8 mouse cellular contexts compared by ENCODE assay signal in genomic region chr5:137294744-137295093, GRCm38 (mm10). TPM values are rescaled to one million over a fixed set of nuclear protein-coding genes. Genes with fewer than 3 reads are reported as not detected.
DNase-seq lines count a peak whose midpoint lies in the region; ATAC-seq lines count a peak whose summit lies in the region.

No protein-coding gene starts in this region.

- peak overlapping the region; percentile 83 for H3K9ac ChIP-seq in kidney, embryonic 15.5 days
- peak overlapping the region; percentile 85 for H3K9ac ChIP-seq in hindbrain, embryonic 16.5 days (ENCODE audit: low read depth, low read length)
- H3K9ac ChIP-seq in midbrain, embryonic 14.5 days (replicated peaks; ENCODE audit: low read length) = peak overlapping the region; percentile 77

- no peaks in the 10 kb centered on the region for H3K9me3 ChIP-seq in kidney, embryonic 15.5 days (replicated peaks)
- H3K9me3 ChIP-seq in hindbrain, embryonic 16.5 days (ENCODE audit: control insufficient read depth, low read length) = no peaks in the 10 kb centered on the region
- no peaks in the 10 kb centered on the region for H3K9me3 ChIP-seq in midbrain, embryonic 14.5 days (ENCODE audit: control insufficient read depth, low read length)

- peak overlapping the region; percentile 61 for H3K4me3 ChIP-seq in kidney, embryonic 15.5 days (replicated peaks)
- H3K4me3 ChIP-seq in hindbrain, embryonic 16.5 days (ENCODE audit: low read length) = peak overlapping the region; percentile 64
- peak overlapping the region; percentile 53 for H3K4me3 ChIP-seq in midbrain, embryonic 14.5 days (replicated peaks; ENCODE audit: low read depth, low read length)

- no peak for DNase-seq in kidney, postnatal 4 days
- no peak for DNase-seq in midbrain, embryonic 14.5 days
- no peak for DNase-seq in embryo, embryonic 11 days
- DNase-seq in left cerebral cortex, adult 11 months (ENCODE audit: low spot score) = no peak
- DNase-seq in adrenal gland, postnatal 10 days = no peak

- ATAC-seq in kidney, embryonic 15.5 days (replicated peaks; ENCODE audit: low FRiP score) = peak; percentile 49
- ATAC-seq in common myeloid progenitor, adult 5-6 weeks (replicated peaks; ENCODE audit: low read depth, poor library complexity, severe bottlenecking) = peak; percentile 3; the same call in 1 of the 2 replicates
- ATAC-seq in hindbrain, embryonic 16.5 days = peak; percentile 64
- ATAC-seq in midbrain, embryonic 14.5 days (ENCODE audit: low FRiP score, low TSS enrichment) = peak; percentile 46

- H3K4me1 ChIP-seq in kidney, embryonic 15.5 days = peaks cover 37% of the 10 kb centered on the region
- H3K4me1 ChIP-seq in hindbrain, embryonic 16.5 days (ENCODE audit: control insufficient read depth, insufficient read depth, low read depth, low read length) = peaks cover 23% of the 10 kb centered on the region
- H3K4me1 ChIP-seq in midbrain, embryonic 14.5 days (ENCODE audit: control insufficient read depth, insufficient read depth, low read length) = peaks cover 15% of the 10 kb centered on the region

- peaks cover 29% of the 10 kb centered on the region for H3K27me3 ChIP-seq in kidney, embryonic 15.5 days
- peaks cover 11% of the 10 kb centered on the region for H3K27me3 ChIP-seq in hindbrain, embryonic 16.5 days (replicated peaks; ENCODE audit: control insufficient read depth, insufficient read depth, low read length)
- H3K27me3 ChIP-seq in midbrain, embryonic 14.5 days (ENCODE audit: control insufficient read depth, insufficient read depth, low read length) = peaks cover 14% of the 10 kb centered on the region; the same call in 1 of the 2 replicates

- peak overlapping the region; percentile 98 for H3K4me2 ChIP-seq in kidney, embryonic 15.5 days
- H3K4me2 ChIP-seq in hindbrain, embryonic 16.5 days (ENCODE audit: low read length) = peak overlapping the region; percentile 100
- H3K4me2 ChIP-seq in midbrain, embryonic 14.5 days (ENCODE audit: low read length) = peak overlapping the region; percentile 100

- peak overlapping the region; percentile 97 for H3K27ac ChIP-seq in kidney, embryonic 15.5 days
- peak overlapping the region; percentile 90 for H3K27ac ChIP-seq in hindbrain, embryonic 16.5 days (ENCODE audit: low read depth, low read length)
- H3K27ac ChIP-seq in midbrain, embryonic 14.5 days (replicated peaks; ENCODE audit: low read depth, low read length) = peak overlapping the region; percentile 85

- H3K36me3 ChIP-seq in kidney, embryonic 15.5 days = peaks cover 49% of the 10 kb centered on the region
- peaks cover 45% of the 10 kb centered on the region for H3K36me3 ChIP-seq in hindbrain, embryonic 16.5 days (ENCODE audit: control insufficient read depth, insufficient read depth, low read length)
- H3K36me3 ChIP-seq in midbrain, embryonic 14.5 days (ENCODE audit: control insufficient read depth, insufficient read depth, low read length) = peaks cover 49% of the 10 kb centered on the region

- WGBS in kidney, embryonic 15.5 days = 5% methylated on average over 18 of the region's 18 CpGs
- WGBS in hindbrain, embryonic 16.5 days = 8% methylated on average over 18 of the region's 18 CpGs
- 9% methylated on average over 18 of the region's 18 CpGs for WGBS in midbrain, embryonic 14.5 days

RNA-seq across cellular contexts. Expression of gene Ufsp1, which starts 0.3 kb away (rescaled TPM):
- 5.9 and 7.3 TPM in 2 replicates for polyA plus RNA-seq in kidney, embryonic 15.5 days (2015; fragmentation: Nextera tagmentation; extraction: Ambion mirVana)
- total RNA-seq in common myeloid progenitor, adult 5-6 weeks (2017) = 3.2 and 4.4 TPM in 2 replicates
- 25.5 and 29.6 TPM in 2 replicates for polyA plus RNA-seq in hindbrain, embryonic 16.5 days (2015; fragmentation: Nextera tagmentation; extraction: Ambion mirVana)
- polyA plus RNA-seq in midbrain, embryonic 14.5 days (2014; fragmentation: Nextera tagmentation; extraction: Ambion mirVana) = 13.7 and 18.3 TPM in 2 replicates
- 10 to 100 TPM in 1 of 2 experiments, 1 to 10 TPM in 1; 7.6 to 11.5 TPM for total RNA-seq in adrenal gland, postnatal 10 days (2021)

RNA-seq across cellular contexts. Expression of gene Ache, which starts 7.4 kb away (rescaled TPM):
- 2.7 and 3.6 TPM in 2 replicates for polyA plus RNA-seq in kidney, embryonic 15.5 days (2015; fragmentation: Nextera tagmentation; extraction: Ambion mirVana)
- 6.3 and 6.6 TPM in 2 replicates for total RNA-seq in common myeloid progenitor, adult 5-6 weeks (2017)
- 86.8 and 102 TPM in 2 replicates for polyA plus RNA-seq in hindbrain, embryonic 16.5 days (2015; fragmentation: Nextera tagmentation; extraction: Ambion mirVana)
- polyA plus RNA-seq in midbrain, embryonic 14.5 days (2014; fragmentation: Nextera tagmentation; extraction: Ambion mirVana) = 22.2 and 35.7 TPM in 2 replicates
- 10 to 100 TPM; 11.6 to 21.3 TPM for total RNA-seq in adrenal gland, postnatal 10 days (2021)

RNA-seq across cellular contexts. Expression of gene Srrt, which starts 12.8 kb away (rescaled TPM):
- polyA plus RNA-seq in kidney, embryonic 15.5 days (2015; fragmentation: Nextera tagmentation; extraction: Ambion mirVana) = 141 and 158 TPM in 2 replicates
- total RNA-seq in common myeloid progenitor, adult 5-6 weeks (2017) = 296 and 373 TPM in 2 replicates
- polyA plus RNA-seq in hindbrain, embryonic 16.5 days (2015; fragmentation: Nextera tagmentation; extraction: Ambion mirVana) = 88.1 and 100 TPM in 2 replicates
- polyA plus RNA-seq in midbrain, embryonic 14.5 days (2014; fragmentation: Nextera tagmentation; extraction: Ambion mirVana) = 82.0 and 95.9 TPM in 2 replicates
- total RNA-seq in adrenal gland, postnatal 10 days (2021) = 100 to 1,000 TPM; 130 to 173 TPM

RNA-seq across cellular contexts. Expression of gene Trip6, which starts 19.5 kb away (rescaled TPM):
- 77.9 and 87.5 TPM in 2 replicates for polyA plus RNA-seq in kidney, embryonic 15.5 days (2015; fragmentation: Nextera tagmentation; extraction: Ambion mirVana)
- total RNA-seq in common myeloid progenitor, adult 5-6 weeks (2017) = 12.7 and 13.7 TPM in 2 replicates
- 13.2 and 17.3 TPM in 2 replicates for polyA plus RNA-seq in hindbrain, embryonic 16.5 days (2015; fragmentation: Nextera tagmentation; extraction: Ambion mirVana)
- 12.0 and 12.9 TPM in 2 replicates for polyA plus RNA-seq in midbrain, embryonic 14.5 days (2014; fragmentation: Nextera tagmentation; extraction: Ambion mirVana)
- total RNA-seq in adrenal gland, postnatal 10 days (2021) = 10 to 100 TPM; 33.6 to 36.8 TPM

RNA-seq across cellular contexts. Expression of gene Slc12a9, which starts 38.7 kb away (rescaled TPM):
- polyA plus RNA-seq in kidney, embryonic 15.5 days (2015; fragmentation: Nextera tagmentation; extraction: Ambion mirVana) = 14.2 and 16.0 TPM in 2 replicates
- total RNA-seq in common myeloid progenitor, adult 5-6 weeks (2017) = 2.1 and 5.8 TPM in 2 replicates
- polyA plus RNA-seq in hindbrain, embryonic 16.5 days (2015; fragmentation: Nextera tagmentation; extraction: Ambion mirVana) = 24.5 and 26.7 TPM in 2 replicates
- 17.1 and 18.6 TPM in 2 replicates for polyA plus RNA-seq in midbrain, embryonic 14.5 days (2014; fragmentation: Nextera tagmentation; extraction: Ambion mirVana)
- 10 to 100 TPM in 1 of 2 experiments, 1 to 10 TPM in 1; 9.2 to 12.6 TPM for total RNA-seq in adrenal gland, postnatal 10 days (2021)

Comparison
In these comparisons a context has a peak if more than half of its experiments do, and no peak if none do; other contexts are left out.
1. ATAC-seq: peak in every context shown above with its lines; median percentile 64 in hindbrain, embryonic 16.5 days; 49 in kidney, embryonic 15.5 days; 46 in midbrain, embryonic 14.5 days; 3 in common myeloid progenitor, adult 5-6 weeks.